Mouse (Mus musculus): Measurements from ENCODE around the gene Fgd3.

DNA sequence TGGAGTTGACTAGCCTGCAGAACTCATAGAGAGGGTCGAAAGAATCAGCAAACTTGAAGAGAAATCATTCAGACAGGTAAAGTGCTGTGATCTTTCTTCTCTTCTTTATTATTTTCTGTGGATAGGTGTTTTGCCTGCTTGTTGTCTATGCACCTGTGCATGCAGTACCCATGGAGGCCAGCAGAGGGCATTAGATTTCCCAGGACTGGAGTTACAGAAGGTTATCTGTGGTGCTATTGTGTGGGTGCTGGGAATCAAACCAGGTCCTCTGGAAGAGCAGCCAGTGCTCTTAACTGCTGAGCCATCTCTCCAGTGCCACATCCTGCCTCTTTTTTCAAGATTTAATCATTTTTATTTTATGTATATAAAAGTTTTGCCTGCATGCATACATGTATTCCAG, 28.7 kb downstream of the Fgd3 start:
- peak; percentile 68 for TF ChIP-seq CTCF (IDR thresholded peaks at IDR 0.05; ENCODE audit: low read depth, low read length)
- no peak for TF ChIP-seq GATA1 (IDR thresholded peaks at IDR 0.05; ENCODE audit: borderline replicate concordance, low read length)
- TF ChIP-seq TAL1 (conservative IDR thresholded peaks at IDR 0.05; ENCODE audit: low read depth, low read length): no peak
- TF ChIP-seq POLR2AphosphoS5 (IDR thresholded peaks at IDR 0.05; ENCODE audit: insufficient replicate concordance, low read depth, low read length): no peak
- TF ChIP-seq GATA2 (IDR thresholded peaks at IDR 0.05; ENCODE audit: borderline replicate concordance, low read depth, low read length): no peak

Data from G1E (cell line).